Mouse (Mus musculus): ENCODE results near the gene Plagl1. TPM values are rescaled to one million over a fixed set of nuclear protein-coding genes. Genes with fewer than 3 reads are reported as not detected.

Plagl1 gene
- total and polyA plus RNA-seq, 3 experiments, result 0.48 to 1.7 (median 0.87) TPM

GRCm38 (mm10) chr10:13029416-13029815 lies 30.9 kb upstream of the Plagl1 start:
- no peaks in the 10 kb centered on the region for H3K9me3 ChIP-seq (replicated peaks; ENCODE audit: low read length)
- in situ Hi-C loops (cut with MboI; ENCODE audit: low pct_ligation_motif_present, low pct_unique_long_range_greater_than_20kb, low sequenced_read_pairs), result no loop called here
- no peaks in the 10 kb centered on the region for H3K27me3 ChIP-seq (replicated peaks)
- H3K4me1 ChIP-seq (ENCODE audit: control insufficient read depth in 1 of 2, insufficient read depth in 2 of 2), result peaks cover 3 to 10% of the 10 kb centered on the region in 2 experiments; a peak in 3 of 4 replicates
- no peak for DNase-seq (ENCODE audit: extremely low read depth)
- H3K9ac ChIP-seq (ENCODE audit: insufficient read depth, low read depth), result no peak overlapping the region
- no peak overlapping the region for H3K4me3 ChIP-seq (replicated peaks in 1 of 3; ENCODE audit: low read depth in 2 of 3, low read length in 2 of 3, poor library complexity in 1 of 3)
- dilution Hi-C loops (cut with MboI; ENCODE audit: extremely low pct_ligation_motif_present, extremely low pct_unique_long_range_greater_than_20kb, low sequenced_read_pairs), result no loop called here
- H3K36me3 ChIP-seq (replicated peaks in 1 of 2; ENCODE audit: control insufficient read depth in 1 of 2, insufficient read depth in 1 of 2, low read length in 1 of 2), result no peaks in the 10 kb centered on the region
- H3K4me2 ChIP-seq (ENCODE audit: insufficient read depth, low read depth, poor library complexity, severe bottlenecking), result no peak overlapping the region
- H3K79me2 ChIP-seq (replicated peaks; ENCODE audit: control insufficient read depth, extremely low read depth, insufficient read depth, poor library complexity, severe bottlenecking), result no peaks in the 10 kb centered on the region
- TF ChIP-seq PAX5 (IDR thresholded peaks at IDR 0.05; ENCODE audit: low read length) (no peak), USF1 (IDR thresholded peaks at IDR 0.05; ENCODE audit: low read depth, low read length) (no peak), TCF12 (IDR thresholded peaks at IDR 0.05; ENCODE audit: low read depth, low read length) (no peak), CTCF (conservative IDR thresholded peaks at IDR 0.05 in 1 of 2, IDR thresholded peaks at IDR 0.05 in 1 of 2; ENCODE audit: low read depth in 2 of 2, low read length in 2 of 2) (no peak), NELFE (IDR thresholded peaks at IDR 0.05; ENCODE audit: low read depth, low read length) (no peak), ZC3H11A (IDR thresholded peaks at IDR 0.05; ENCODE audit: low read depth, low read length) (no peak), MEF2A (IDR thresholded peaks at IDR 0.05; ENCODE audit: borderline replicate concordance, low read depth, low read length) (no peak), BHLHE40 (IDR thresholded peaks at IDR 0.05; ENCODE audit: low read depth, low read length) (no peak)
- H3K27ac ChIP-seq (ENCODE audit: insufficient read depth, low read depth), result no peak overlapping the region

DNA sequence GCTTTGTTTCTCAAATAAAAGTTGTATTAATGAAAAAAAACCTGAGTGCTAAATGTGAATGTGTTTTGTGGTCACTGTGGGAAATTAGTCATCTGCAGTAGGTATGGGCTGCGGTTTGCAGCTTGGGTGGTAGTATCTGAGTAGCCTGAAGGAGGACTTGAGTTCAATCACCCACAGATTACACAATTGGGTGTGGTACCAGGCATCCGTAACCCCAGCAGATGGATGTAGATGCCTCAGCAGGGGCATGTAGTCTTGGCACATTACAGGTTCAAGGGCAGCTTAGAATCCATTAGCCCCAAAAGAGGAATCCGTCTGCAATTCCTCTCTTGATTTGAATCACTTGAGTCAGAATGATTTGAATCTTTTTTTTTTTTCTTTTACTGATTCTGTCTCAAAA lies 25.0 kb upstream of the Plagl1 start:
- Histone ChIP-seq H3K27me3 (replicated peaks) (no peaks in the 10 kb centered on the region), H3K36me3 (replicated peaks in 1 of 2; ENCODE audit: control insufficient read depth in 1 of 2, insufficient read depth in 1 of 2, low read length in 1 of 2) (no peaks in the 10 kb centered on the region), H3K4me1 (ENCODE audit: control insufficient read depth in 1 of 2, insufficient read depth in 2 of 2) (peaks cover 3% of the 10 kb centered on the region in 2 experiments; a peak in 3 of 4 replicates), H3K9me3 (replicated peaks; ENCODE audit: low read length) (peaks cover 7% of the 10 kb centered on the region), H3K27ac (ENCODE audit: insufficient read depth, low read depth) (no peak overlapping the region), H3K9ac (ENCODE audit: insufficient read depth, low read depth) (no peak overlapping the region), H3K4me2 (ENCODE audit: insufficient read depth, low read depth, poor library complexity, severe bottlenecking) (no peak overlapping the region), H3K4me3 (replicated peaks in 1 of 3; ENCODE audit: low read depth in 2 of 3, low read length in 2 of 3, poor library complexity in 1 of 3) (no peak overlapping the region), H3K79me2 (replicated peaks; ENCODE audit: control insufficient read depth, extremely low read depth, insufficient read depth, poor library complexity, severe bottlenecking) (no peaks in the 10 kb centered on the region)
- dilution Hi-C loops (cut with MboI; ENCODE audit: extremely low pct_ligation_motif_present, extremely low pct_unique_long_range_greater_than_20kb, low sequenced_read_pairs) (no loop called here), in situ Hi-C loops (cut with MboI; ENCODE audit: low pct_ligation_motif_present, low pct_unique_long_range_greater_than_20kb, low sequenced_read_pairs) (no loop called here)
- TF ChIP-seq ZNF384 (IDR thresholded peaks at IDR 0.05; ENCODE audit: low read depth, low read length) (0 out of 2 replicates have a peak, but pooled peaks have one; percentile 21), HCFC1 (IDR thresholded peaks at IDR 0.05; ENCODE audit: low read depth, low read length) (no peak), POLR2A (IDR thresholded peaks at IDR 0.05; ENCODE audit: low read depth, low read length) (no peak), IRF4 (IDR thresholded peaks at IDR 0.05; ENCODE audit: low read depth, low read length) (0 out of 2 replicates have a peak, but pooled peaks have one; percentile 13), EP300 (IDR thresholded peaks at IDR 0.05; ENCODE audit: low read length) (0 out of 2 replicates have a peak, but pooled peaks have one; percentile 23)
- no peak for DNase-seq (ENCODE audit: extremely low read depth)

DNA sequence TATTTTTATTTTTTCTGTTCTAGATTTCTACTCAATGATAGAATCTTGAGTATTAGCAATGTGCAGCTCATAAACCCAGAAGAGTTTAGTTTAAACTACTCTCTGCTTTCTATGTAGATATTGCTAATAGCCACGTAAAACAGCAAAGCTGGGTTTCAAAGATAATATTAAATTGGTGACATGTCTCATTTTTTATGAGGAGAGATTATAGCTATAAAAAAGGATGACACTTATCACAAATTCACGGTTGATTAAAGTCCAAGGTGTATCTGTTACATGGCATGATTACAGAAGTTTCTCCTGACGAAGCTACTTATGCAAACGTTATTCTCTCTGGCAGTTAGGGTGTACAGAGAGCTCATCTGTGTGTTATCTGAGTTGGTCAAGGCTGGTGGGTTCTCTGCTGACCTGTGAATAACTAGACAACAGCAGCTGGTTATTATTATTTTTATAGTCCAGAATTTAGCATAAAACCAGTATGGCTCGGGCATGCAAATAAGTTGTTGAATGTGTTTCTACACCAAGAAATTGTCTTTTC lies 20.6 kb upstream of the Plagl1 start:
- H3K4me3 ChIP-seq (replicated peaks in 1 of 3; ENCODE audit: low read depth in 2 of 3, low read length in 2 of 3, poor library complexity in 1 of 3), result no peak overlapping the region
- no peak for DNase-seq (ENCODE audit: extremely low read depth)
- peaks cover 4 to 10% of the 10 kb centered on the region in 2 experiments for H3K4me1 ChIP-seq (ENCODE audit: control insufficient read depth in 1 of 2, insufficient read depth in 2 of 2)

More for the DNA sequence above, 20.6 kb upstream of the Plagl1 start:
- dilution Hi-C loops (cut with MboI; ENCODE audit: extremely low pct_ligation_motif_present, extremely low pct_unique_long_range_greater_than_20kb, low sequenced_read_pairs) (no loop called here), in situ Hi-C loops (cut with MboI; ENCODE audit: low pct_ligation_motif_present, low pct_unique_long_range_greater_than_20kb, low sequenced_read_pairs) (no loop called here)
- no peaks in the 10 kb centered on the region for H3K27me3 ChIP-seq (replicated peaks)
- no peak overlapping the region for H3K27ac ChIP-seq (ENCODE audit: insufficient read depth, low read depth)
- no peak overlapping the region for H3K4me2 ChIP-seq (ENCODE audit: insufficient read depth, low read depth, poor library complexity, severe bottlenecking)
- peaks cover 7% of the 10 kb centered on the region for H3K9me3 ChIP-seq (replicated peaks; ENCODE audit: low read length)
- TF ChIP-seq ZC3H11A (IDR thresholded peaks at IDR 0.05; ENCODE audit: low read depth, low read length), result no peak
- TF ChIP-seq POLR2A (IDR thresholded peaks at IDR 0.05; ENCODE audit: low read depth, low read length), result no peak
- TF ChIP-seq POLR2AphosphoS2 (IDR thresholded peaks at IDR 0.05; ENCODE audit: low read depth, low read length), result no peak
- no peak for TF ChIP-seq RCOR1 (conservative IDR thresholded peaks at IDR 0.05; ENCODE audit: low read depth, low read length)
- TF ChIP-seq MYC (IDR thresholded peaks at IDR 0.05; ENCODE audit: low read depth, low read length), result no peak
- no peak overlapping the region for H3K9ac ChIP-seq (ENCODE audit: insufficient read depth, low read depth)
- no peaks in the 10 kb centered on the region for H3K79me2 ChIP-seq (replicated peaks; ENCODE audit: control insufficient read depth, extremely low read depth, insufficient read depth, poor library complexity, severe bottlenecking)
- H3K36me3 ChIP-seq (replicated peaks in 1 of 2; ENCODE audit: control insufficient read depth in 1 of 2, insufficient read depth in 1 of 2, low read length in 1 of 2), result no peaks in the 10 kb centered on the region

Data from CH12.LX (cell line).